Mouse (Mus musculus) T-helper 17 cell (primary cell): Measurements from ENCODE around the gene Zdhhc11.
"Not testable (repeated sequence)": the region's sequence is repeated elsewhere in the genome, so short reads cannot be mapped to it uniquely, and the experiment has no call there.

Experiments
- in situ Hi-C, 2 experiments: fragments of 300-600 bp; cut with MboI, MseI; formaldehyde crosslinking; loops; 1 replicate in 1 of 2; 2 replicates in 1 of 2; pipeline ENCODE4 v1.15.1; 2025; ENCODE audit warnings: high pct_unique_total_duplicates in 2 of 2

Gene Zdhhc11

GRCm38 (mm10) chr13:74001492-74001891 lies 37.8 kb downstream of the Zdhhc11 start:
- in situ Hi-C loops: no loop called here

- in situ Hi-C loops: not testable (repeated sequence)
These were observed 43.2 kb downstream of the Zdhhc11 start for GRCm38 (mm10) chr13:74006881-74007280.

- in situ Hi-C loops: not testable (repeated sequence)
These were observed 44.6 kb downstream of the Zdhhc11 start for GRCm38 (mm10) chr13:74008216-74008615.

DNA sequence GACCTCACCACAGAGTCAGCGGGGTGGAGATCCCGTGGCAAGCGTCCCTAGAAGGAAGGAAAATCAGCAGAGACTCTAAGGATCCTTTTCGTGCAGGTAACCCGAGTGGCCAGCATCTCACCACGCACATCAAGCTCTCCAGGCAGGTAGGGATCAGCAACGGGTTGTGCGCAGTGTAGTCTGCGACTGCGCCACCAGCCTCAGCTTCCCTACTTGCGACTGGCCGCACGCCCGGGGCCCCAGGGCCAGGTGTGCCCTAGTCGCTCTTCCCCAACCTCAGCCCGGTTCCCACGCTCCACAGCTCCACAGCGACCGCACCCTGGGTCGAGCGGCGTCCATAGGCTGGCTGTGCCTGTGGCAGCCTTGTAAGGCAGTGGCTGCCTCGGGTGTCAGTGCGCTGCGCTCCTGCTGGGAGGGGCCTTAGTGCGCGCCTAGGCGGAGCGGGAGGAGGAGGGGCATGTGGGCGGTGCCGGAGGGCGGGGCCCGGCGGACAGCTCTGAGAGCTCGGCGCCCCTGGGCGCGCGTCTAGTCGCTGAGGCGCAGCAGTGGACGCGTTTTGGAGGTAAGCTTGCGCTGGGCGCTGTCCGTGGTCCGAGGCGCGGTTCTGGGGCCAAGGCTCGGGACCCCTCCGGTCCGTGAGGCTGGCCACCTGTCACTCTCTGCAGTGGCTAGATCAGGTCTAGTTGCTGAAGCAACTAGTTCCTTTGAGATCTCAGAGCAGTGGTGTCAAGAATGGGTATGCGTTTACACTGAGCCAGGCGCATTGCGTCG lies 45.5 kb downstream of the Zdhhc11 start, which contains the start of gene Tppp:
Gene Tppp (plus strand): TSS at position 460 of the 771 bp plus-strand sequence.
- in situ Hi-C loops: no loop called here

GRCm38 (mm10) chr13:74009791-74010614 lies 46.4 kb downstream of the Zdhhc11 start:
- in situ Hi-C loops: no loop called here

GRCm38 (mm10) chr13:74010678-74011077 lies 47.0 kb downstream of the Zdhhc11 start:
- in situ Hi-C loops: no loop called here

DNA sequence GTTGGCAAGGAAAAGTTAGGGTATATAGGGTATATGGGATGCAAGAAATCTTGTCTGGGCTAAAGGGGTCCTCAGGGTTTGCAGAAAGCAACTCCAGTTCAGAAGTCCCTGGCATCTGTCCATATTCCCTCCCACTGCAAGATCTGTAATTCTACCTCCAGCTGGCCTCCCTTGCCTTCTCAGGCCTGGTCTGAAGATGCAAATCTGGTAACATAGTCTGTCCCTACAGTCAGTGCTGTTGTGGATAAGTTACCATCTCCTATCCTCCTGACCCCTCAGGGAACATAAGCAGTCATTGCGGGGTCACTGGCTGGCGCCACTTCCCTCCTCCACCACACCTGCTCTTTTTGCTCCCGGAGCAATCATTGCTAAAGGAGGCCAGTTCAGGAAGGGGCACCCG lies 52.3 kb downstream of the Zdhhc11 start:
- in situ Hi-C loops: no loop called here

- in situ Hi-C loops: no loop called here
These were observed 53.8 kb downstream of the Zdhhc11 start for GRCm38 (mm10) chr13:74017426-74017825.

DNA sequence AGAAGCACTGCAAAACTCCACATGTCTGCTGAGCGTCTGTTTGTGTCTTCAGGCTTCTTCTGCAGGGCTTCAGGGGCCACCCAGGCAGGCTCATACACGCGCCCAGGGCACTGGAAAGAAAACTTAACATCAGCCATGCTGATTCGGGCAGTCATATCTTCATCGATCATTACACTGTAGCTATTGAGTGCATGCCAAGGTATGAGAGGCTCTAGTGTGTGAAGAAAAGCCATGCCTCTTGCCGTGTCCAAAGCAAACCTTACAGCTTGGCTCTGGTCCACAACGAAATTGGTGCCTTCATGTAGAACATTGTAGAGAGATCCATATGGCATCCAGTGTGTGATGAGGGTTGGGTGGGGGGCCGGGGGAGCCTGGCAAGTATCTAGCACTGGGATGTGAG lies 55.4 kb downstream of the Zdhhc11 start:
- in situ Hi-C loops: not testable (repeated sequence)

- in situ Hi-C loops: loop anchor here in 1 of 2 experiments (5.0 kb wide), 1 partner anchor 53 kb away; no protein-coding TSS in a partner anchor
These were observed 61.8 kb downstream of the Zdhhc11 start for GRCm38 (mm10) chr13:74025151-74026081.

- in situ Hi-C loops: loop anchor here in 1 of 2 experiments (5.0 kb wide), 1 partner anchor 54 kb away; no protein-coding TSS in a partner anchor
These were observed 62.6 kb downstream of the Zdhhc11 start for GRCm38 (mm10) chr13:74026215-74026614.

GRCm38 (mm10) chr13:74028116-74028515 lies 64.5 kb downstream of the Zdhhc11 start:
- in situ Hi-C loops: loop anchor here in 1 of 2 experiments (5.0 kb wide), 1 partner anchor 56 kb away; no protein-coding TSS in a partner anchor

GRCm38 (mm10) chr13:74029013-74029412 lies 65.4 kb downstream of the Zdhhc11 start:
- in situ Hi-C loops: loop anchor here in 1 of 2 experiments (5.0 kb wide), 1 partner anchor 57 kb away; no protein-coding TSS in a partner anchor

- in situ Hi-C loops: no loop called here
These were observed 67.0 kb downstream of the Zdhhc11 start for GRCm38 (mm10) chr13:74030691-74031090.

GRCm38 (mm10) chr13:74031133-74031532 lies 67.5 kb downstream of the Zdhhc11 start:
- in situ Hi-C loops: no loop called here

GRCm38 (mm10) chr13:74034756-74035155 lies 71.1 kb downstream of the Zdhhc11 start:
- in situ Hi-C loops: no loop called here

- in situ Hi-C loops: no loop called here
These were observed 72.1 kb downstream of the Zdhhc11 start for GRCm38 (mm10) chr13:74035776-74036175.

GRCm38 (mm10) chr13:74039926-74040325 lies 76.3 kb downstream of the Zdhhc11 start:
- in situ Hi-C loops: no loop called here
